Mouse (Mus musculus): ENCODE data around the gene Dcbld1. TPM values are rescaled to one million over a fixed set of nuclear protein-coding genes. Genes with fewer than 3 reads are reported as not detected.
"Not testable (repeated sequence)": the region's sequence is repeated elsewhere in the genome, so short reads cannot be mapped to it uniquely, and the experiment has no call there.

Dcbld1 gene
- polyA plus RNA-seq, 1 experiment from 2014 or later = 29.6 TPM

GRCm38 (mm10) chr10:52331007-52331406, 97.6 kb downstream of the Dcbld1 start:
- Histone ChIP-seq H3K9me3 (replicated peaks) (no peaks in the 10 kb centered on the region), H3K4me1 (no peaks in the 10 kb centered on the region), H3K4me2 (no peak overlapping the region), H3K36me3 (peaks cover 3% of the 10 kb centered on the region; the same call in 1 of the 2 replicates), H3K9ac (replicated peaks) (no peak overlapping the region), H3K4me3 (replicated peaks) (no peak overlapping the region), H3K27me3 (replicated peaks) (no peaks in the 10 kb centered on the region), H3K27ac (replicated peaks) (no peak overlapping the region)
- WGBS = 0% methylated on average over 1 of the region's 1 CpGs
- ATAC-seq (ENCODE audit: low FRiP score) = no peak

- H3K9ac ChIP-seq (replicated peaks); H3K27me3 ChIP-seq (replicated peaks); H3K4me2 ChIP-seq; H3K27ac ChIP-seq (replicated peaks); ATAC-seq (ENCODE audit: low FRiP score); H3K4me3 ChIP-seq (replicated peaks); H3K4me1 ChIP-seq; H3K9me3 ChIP-seq (replicated peaks): not testable (repeated sequence)
- 96% methylated on average over 4 of the region's 4 CpGs for WGBS
- H3K36me3 ChIP-seq = peaks cover 59% of the 10 kb centered on the region
Measured at GRCm38 (mm10) chr10:52343324-52343723, 109.9 kb downstream of the Dcbld1 start.

GRCm38 (mm10) chr10:52353184-52353583, 119.8 kb downstream of the Dcbld1 start:
- ATAC-seq (ENCODE audit: low FRiP score) = no peak
- Histone ChIP-seq H3K27me3 (replicated peaks) (no peaks in the 10 kb centered on the region), H3K4me1 (no peaks in the 10 kb centered on the region), H3K27ac (replicated peaks) (no peak overlapping the region), H3K4me2 (no peak overlapping the region), H3K4me3 (replicated peaks) (no peak overlapping the region), H3K36me3 (peaks cover 34% of the 10 kb centered on the region), H3K9ac (replicated peaks) (no peak overlapping the region), H3K9me3 (replicated peaks) (no peaks in the 10 kb centered on the region)
- 81% methylated on average over 9 of the region's 9 CpGs for WGBS

GRCm38 (mm10) chr10:52358467-52358866, 125.0 kb downstream of the Dcbld1 start, which contains the start of gene Gm26741:
Gene Gm26741, plus strand, starts transcription at chr10:52358767.
- H3K4me2 ChIP-seq = no peak within 1 kb of the TSS
- ATAC-seq (ENCODE audit: low FRiP score) = no peak
- WGBS = 90% methylated on average over 2 of the region's 2 CpGs
- H3K4me3 ChIP-seq (replicated peaks) = no peak within 1 kb of the TSS
- no peaks in the 10 kb centered on the region for H3K4me1 ChIP-seq
- no peak within 1 kb of the TSS for H3K27ac ChIP-seq (replicated peaks)
- H3K9ac ChIP-seq (replicated peaks) = no peak within 1 kb of the TSS
- H3K36me3 ChIP-seq = peaks cover 4% of the 10 kb centered on the region; the same call in 1 of the 2 replicates
- no peaks in the 10 kb centered on the region for H3K27me3 ChIP-seq (replicated peaks)
- no peaks in the 10 kb centered on the region for H3K9me3 ChIP-seq (replicated peaks)

- Histone ChIP-seq H3K27me3 (replicated peaks) (no peaks in the 10 kb centered on the region), H3K4me2 (no peak overlapping the region), H3K4me1 (no peaks in the 10 kb centered on the region), H3K4me3 (replicated peaks) (no peak overlapping the region), H3K36me3 (peaks cover 4% of the 10 kb centered on the region; the same call in 1 of the 2 replicates), H3K9me3 (replicated peaks) (no peaks in the 10 kb centered on the region), H3K27ac (replicated peaks) (no peak overlapping the region), H3K9ac (replicated peaks) (no peak overlapping the region)
- no peak for ATAC-seq (ENCODE audit: low FRiP score)
- WGBS = 98% methylated on average over 4 of the region's 4 CpGs
Measured at GRCm38 (mm10) chr10:52360241-52360735, 126.9 kb downstream of the Dcbld1 start.

GRCm38 (mm10) chr10:52360862-52361609, 127.6 kb downstream of the Dcbld1 start:
- no peak overlapping the region for H3K27ac ChIP-seq (replicated peaks)
- H3K9me3 ChIP-seq (replicated peaks) = no peaks in the 10 kb centered on the region
- H3K36me3 ChIP-seq = peaks cover 4% of the 10 kb centered on the region; the same call in 1 of the 2 replicates
- no peak for ATAC-seq (ENCODE audit: low FRiP score)
- WGBS = 91% methylated on average over 9 of the region's 9 CpGs
- H3K9ac ChIP-seq (replicated peaks) = no peak overlapping the region
- H3K4me3 ChIP-seq (replicated peaks) = no peak overlapping the region
- no peaks in the 10 kb centered on the region for H3K27me3 ChIP-seq (replicated peaks)
- no peaks in the 10 kb centered on the region for H3K4me1 ChIP-seq
- no peak overlapping the region for H3K4me2 ChIP-seq

GRCm38 (mm10) chr10:52368376-52368775, 135.0 kb downstream of the Dcbld1 start:
- no peak overlapping the region for H3K4me2 ChIP-seq
- 88% methylated on average over 4 of the region's 4 CpGs for WGBS
- no peaks in the 10 kb centered on the region for H3K36me3 ChIP-seq
- H3K27me3 ChIP-seq (replicated peaks) = no peaks in the 10 kb centered on the region
- H3K9me3 ChIP-seq (replicated peaks) = no peaks in the 10 kb centered on the region
- no peak overlapping the region for H3K9ac ChIP-seq (replicated peaks)
- no peak overlapping the region for H3K4me3 ChIP-seq (replicated peaks)
- H3K4me1 ChIP-seq = no peaks in the 10 kb centered on the region
- ATAC-seq (ENCODE audit: low FRiP score) = no peak
- no peak overlapping the region for H3K27ac ChIP-seq (replicated peaks)

Other genes with a start within 250 kb of the Dcbld1 start
- gene Vgll2, start 211.1 kb upstream of the Dcbld1 start, polyA plus RNA-seq (2015; fragmentation: Nextera tagmentation; extraction: Ambion mirVana) = 1.9 and 3.1 TPM in 2 replicates
- 0.08 TPM in 1 of 2 replicates, not detected in the other for gene Ros1, start 38.4 kb upstream of the Dcbld1 start, polyA plus RNA-seq (2015; fragmentation: Nextera tagmentation; extraction: Ambion mirVana)
- gene Gm26741, start 125.1 kb downstream of the Dcbld1 start, polyA plus RNA-seq (2015; fragmentation: Nextera tagmentation; extraction: Ambion mirVana) = not detected in 2 replicates
- 28.7 and 30.4 TPM in 2 replicates for gene Gopc, start 148.5 kb downstream of the Dcbld1 start, polyA plus RNA-seq (2015; fragmentation: Nextera tagmentation; extraction: Ambion mirVana)
- 0.20 TPM in 1 of 2 replicates, not detected in the other for gene Nepn, start 155.4 kb downstream of the Dcbld1 start, polyA plus RNA-seq (2015; fragmentation: Nextera tagmentation; extraction: Ambion mirVana)
- 20.3 and 21.3 TPM in 2 replicates for gene Nus1, start 183.9 kb downstream of the Dcbld1 start, polyA plus RNA-seq (2015; fragmentation: Nextera tagmentation; extraction: Ambion mirVana)

Data from neural tube, embryonic 15.5 days (tissue).